Mouse (Mus musculus) myocyte (in vitro differentiated cells): ENCODE results near the gene Dis3l2. TPM values are rescaled to one million over a fixed set of nuclear protein-coding genes. Genes with fewer than 3 reads are reported as not detected.

ENCODE experiments used
- H3K27me3 ChIP-seq: one replicate; pipeline ENCODE4 v1.6.1; 2011; ENCODE audit not compliant: control insufficient read depth, insufficient read depth, insufficient read length
- H3K36me3 ChIP-seq: one replicate; pipeline ENCODE4 v1.6.1; 2011; ENCODE audit not compliant: control insufficient read depth, insufficient read depth
- H3K4me2 ChIP-seq: one replicate; pipeline ENCODE4 v1.6.1; 2011; ENCODE audit warnings: low read depth, control low read depth
- H3K4me3 ChIP-seq: one replicate; pipeline ENCODE4 v1.5.1; 2011; ENCODE audit warnings: mild to moderate bottlenecking, control low read depth, moderate library complexity
- H3K79me2 ChIP-seq: one replicate; pipeline ENCODE4 v1.6.1; 2011; ENCODE audit not compliant: control insufficient read depth, insufficient read depth
- H3ac ChIP-seq: one replicate; pipeline ENCODE4 v1.6.1; 2011; ENCODE audit not compliant: control insufficient read depth, insufficient read length
- CEBPB ChIP-seq: IDR thresholded peaks from 2 replicates; pipeline ENCODE4 v1.6.1; 2011; ENCODE audit warnings: mild to moderate bottlenecking, moderate library complexity; ENCODE audit not compliant: poor library complexity, insufficient read depth, severe bottlenecking
- E2F4 ChIP-seq: IDR thresholded peaks from one replicate; pipeline ENCODE4 v1.6.1; 2011; ENCODE audit warnings: mild to moderate bottlenecking, control low read depth, moderate library complexity; ENCODE audit not compliant: insufficient read depth
- MAX ChIP-seq: IDR thresholded peaks from one replicate; pipeline ENCODE4 v1.6.1; 2011; ENCODE audit warnings: low read depth, mild to moderate bottlenecking, control low read depth
- MYOD1 ChIP-seq, 3 experiments: IDR thresholded peaks; one replicate each; pipeline ENCODE4 v1.6.1; 2011; ENCODE audit warnings: control low read depth in 2 of 3, low read depth in 2 of 3, mild to moderate bottlenecking in 2 of 3, moderate library complexity in 1 of 3; ENCODE audit not compliant: insufficient read length in 2 of 3, control insufficient read depth in 1 of 3
- MYOG ChIP-seq, 3 experiments: IDR thresholded peaks; one replicate each; pipeline ENCODE4 v1.6.1; 2011; ENCODE audit warnings: control low read depth in 2 of 3, low read depth in 2 of 3, mild to moderate bottlenecking in 2 of 3; ENCODE audit not compliant: insufficient read length in 2 of 3, control insufficient read depth in 1 of 3, insufficient read depth in 1 of 3
- POLR2A ChIP-seq: IDR thresholded peaks from one replicate; pipeline ENCODE4 v1.6.1; 2011; ENCODE audit warnings: low read depth, mild to moderate bottlenecking, control low read depth, moderate library complexity; ENCODE audit not compliant: insufficient read length
- POLR2AphosphoS2 ChIP-seq: IDR thresholded peaks from one replicate; pipeline ENCODE4 v1.6.1; 2011; ENCODE audit warnings: low read depth, control low read depth; ENCODE audit not compliant: insufficient read length
- REST ChIP-seq: IDR thresholded peaks from one replicate; pipeline ENCODE4 v1.6.1; 2011; ENCODE audit warnings: mild to moderate bottlenecking, control low read depth, moderate library complexity; ENCODE audit not compliant: insufficient read depth, insufficient read length
- SRF ChIP-seq: IDR thresholded peaks from one replicate; pipeline ENCODE4 v1.6.1; 2011; ENCODE audit warnings: low read depth; ENCODE audit not compliant: control insufficient read depth, insufficient read length
- TCF12 ChIP-seq: IDR thresholded peaks from one replicate; pipeline ENCODE4 v1.6.1; 2011; ENCODE audit warnings: mild to moderate bottlenecking, control low read depth; ENCODE audit not compliant: poor library complexity, insufficient read depth, severe bottlenecking
- TCF3 ChIP-seq: IDR thresholded peaks from one replicate; pipeline ENCODE4 v1.6.1; 2011; ENCODE audit warnings: low read depth, control low read depth; ENCODE audit not compliant: insufficient read length
- USF1 ChIP-seq: IDR thresholded peaks from one replicate; pipeline ENCODE4 v1.6.1; 2011; ENCODE audit warnings: low read depth, mild to moderate bottlenecking, control low read depth, moderate library complexity
- polyA plus RNA-seq: library from polyadenylated mRNA; unstranded; fragments of >200 nt; fragmentation: generic; extraction: Trizol; gene quantifications from one replicate; pipeline ENCODE4 v1.2.1, GENCODE M21; 2012; ENCODE audit warnings: missing spikeins

Dis3l2 gene
- polyA plus RNA-seq, 1 experiment = 13.7 TPM

- H3K4me3 ChIP-seq = no peak overlapping the region
- no peaks in the 10 kb centered on the region for H3K36me3 ChIP-seq
- H3K27me3 ChIP-seq = no peaks in the 10 kb centered on the region
- H3ac ChIP-seq = no peak overlapping the region
- TF ChIP-seq MYOD1 (IDR thresholded peaks at IDR 0.05; ENCODE audit: control insufficient read depth in 1 of 3, insufficient read length in 2 of 3, low read depth in 2 of 3) (no peak), SRF (no peak), TCF12 (no peak), E2F4 (no peak), MYOG (IDR thresholded peaks at IDR 0.05; ENCODE audit: control insufficient read depth in 1 of 3, insufficient read depth in 1 of 3, insufficient read length in 2 of 3, low read depth in 2 of 3) (no peak), POLR2A (no peak), MAX (no peak), TCF3 (no peak), USF1 (no peak), REST (no peak), CEBPB (no peak), POLR2AphosphoS2 (no peak)
- no peaks in the 10 kb centered on the region for H3K79me2 ChIP-seq
- no peak overlapping the region for H3K4me2 ChIP-seq
These were observed 353.5 kb downstream of the Dis3l2 start for GRCm38 (mm10) chr1:87057075-87057474.

GRCm38 (mm10) chr1:87059042-87059665 lies 355.5 kb downstream of the Dis3l2 start:
- Histone ChIP-seq H3K4me3 (no peak overlapping the region), H3K36me3 (no peaks in the 10 kb centered on the region), H3K79me2 (no peaks in the 10 kb centered on the region), H3ac (no peak overlapping the region), H3K27me3 (no peaks in the 10 kb centered on the region), H3K4me2 (no peak overlapping the region)
- TF ChIP-seq E2F4 (no peak), CEBPB (no peak)

GRCm38 (mm10) chr1:87060913-87061312 lies 357.3 kb downstream of the Dis3l2 start:
- Histone ChIP-seq H3K27me3 (no peaks in the 10 kb centered on the region), H3ac (no peak overlapping the region), H3K79me2 (no peaks in the 10 kb centered on the region), H3K4me3 (no peak overlapping the region), H3K4me2 (no peak overlapping the region), H3K36me3 (no peaks in the 10 kb centered on the region)
- TF ChIP-seq REST = no peak
- no peak for TF ChIP-seq MYOG (IDR thresholded peaks at IDR 0.05; ENCODE audit: control insufficient read depth in 1 of 3, insufficient read depth in 1 of 3, insufficient read length in 2 of 3, low read depth in 2 of 3)
- no peak for TF ChIP-seq POLR2A
- no peak for TF ChIP-seq TCF12
- no peak for TF ChIP-seq POLR2AphosphoS2
- TF ChIP-seq MYOD1 (IDR thresholded peaks at IDR 0.05; ENCODE audit: control insufficient read depth in 1 of 3, insufficient read length in 2 of 3, low read depth in 2 of 3) = no peak
- no peak for TF ChIP-seq MAX
- TF ChIP-seq SRF = no peak
- TF ChIP-seq TCF3 = no peak

GRCm38 (mm10) chr1:87070720-87071119 lies 367.1 kb downstream of the Dis3l2 start:
- TF ChIP-seq MYOD1 (IDR thresholded peaks at IDR 0.05; ENCODE audit: control insufficient read depth in 1 of 3, insufficient read length in 2 of 3, low read depth in 2 of 3) (peak in 1 of 3 experiments; percentile 71), MYOG (IDR thresholded peaks at IDR 0.05; ENCODE audit: control insufficient read depth in 1 of 3, insufficient read depth in 1 of 3, insufficient read length in 2 of 3, low read depth in 2 of 3) (no peak)
- no peaks in the 10 kb centered on the region for H3K79me2 ChIP-seq
- no peak overlapping the region for H3ac ChIP-seq
- no peaks in the 10 kb centered on the region for H3K27me3 ChIP-seq
- no peak overlapping the region for H3K4me2 ChIP-seq
- no peaks in the 10 kb centered on the region for H3K36me3 ChIP-seq
- H3K4me3 ChIP-seq = no peak overlapping the region

GRCm38 (mm10) chr1:87073776-87074175 lies 370.2 kb downstream of the Dis3l2 start:
- H3K79me2 ChIP-seq = no peaks in the 10 kb centered on the region
- no peak overlapping the region for H3K4me2 ChIP-seq
- H3ac ChIP-seq = no peak overlapping the region
- no peak overlapping the region for H3K4me3 ChIP-seq
- TF ChIP-seq MYOD1 (IDR thresholded peaks at IDR 0.05; ENCODE audit: control insufficient read depth in 1 of 3, insufficient read length in 2 of 3, low read depth in 2 of 3) (no peak), POLR2A (no peak), E2F4 (no peak), CEBPB (no peak), SRF (no peak)
- H3K36me3 ChIP-seq = no peaks in the 10 kb centered on the region
- no peaks in the 10 kb centered on the region for H3K27me3 ChIP-seq

GRCm38 (mm10) chr1:87086196-87086595 lies 382.6 kb downstream of the Dis3l2 start:
- no peaks in the 10 kb centered on the region for H3K79me2 ChIP-seq
- no peak overlapping the region for H3K4me2 ChIP-seq
- H3K4me3 ChIP-seq = no peak overlapping the region
- no peak overlapping the region for H3ac ChIP-seq
- no peaks in the 10 kb centered on the region for H3K27me3 ChIP-seq
- H3K36me3 ChIP-seq = no peaks in the 10 kb centered on the region
- no peak for TF ChIP-seq TCF12
- TF ChIP-seq REST = no peak
- no peak for TF ChIP-seq E2F4
- no peak for TF ChIP-seq CEBPB
- TF ChIP-seq SRF = no peak
- no peak for TF ChIP-seq POLR2A
- TF ChIP-seq MYOG (IDR thresholded peaks at IDR 0.05; ENCODE audit: control insufficient read depth in 1 of 3, insufficient read depth in 1 of 3, insufficient read length in 2 of 3, low read depth in 2 of 3) = no peak
- TF ChIP-seq USF1 = no peak
- TF ChIP-seq TCF3 = no peak
- no peak for TF ChIP-seq MAX
- TF ChIP-seq POLR2AphosphoS2 = no peak
- TF ChIP-seq MYOD1 (IDR thresholded peaks at IDR 0.05; ENCODE audit: control insufficient read depth in 1 of 3, insufficient read length in 2 of 3, low read depth in 2 of 3) = no peak
